Mouse (Mus musculus) B cell, adult 2 months (primary cell): ENCODE measurements around the gene Igfbp6.

Experiments used
- DNase-seq, 2 experiments: peaks; one replicate each; pipeline ENCODE4 v3.0.0; 2022

Igfbp6 gene

GRCm38 (mm10) chr15:102110271-102110670 is 33.9 kb upstream of the Igfbp6 start:
- no peak for DNase-seq

- no peak for DNase-seq
Observed at GRCm38 (mm10) chr15:102110701-102111494, 33.3 kb upstream of the Igfbp6 start.

DNA sequence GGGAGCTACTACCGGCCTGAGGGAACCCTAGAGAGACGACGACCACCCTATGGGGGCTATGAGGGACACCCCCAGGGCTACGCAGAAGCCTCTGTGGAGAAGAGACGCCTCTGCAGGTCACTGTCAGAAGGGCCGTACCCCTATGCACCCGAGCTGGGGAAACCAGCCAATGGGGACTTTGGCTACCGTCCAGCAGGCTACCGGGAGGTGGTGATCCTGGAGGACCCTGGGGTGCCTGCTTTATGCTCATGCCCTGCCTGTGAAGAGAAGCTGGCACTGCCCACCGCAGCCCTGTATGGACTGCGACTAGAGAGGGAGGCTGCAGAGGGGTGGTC is 32.7 kb upstream of the Igfbp6 start:
- DNase-seq, result no peak

GRCm38 (mm10) chr15:102112181-102112580 is 32.0 kb upstream of the Igfbp6 start:
- DNase-seq, result no peak

DNA sequence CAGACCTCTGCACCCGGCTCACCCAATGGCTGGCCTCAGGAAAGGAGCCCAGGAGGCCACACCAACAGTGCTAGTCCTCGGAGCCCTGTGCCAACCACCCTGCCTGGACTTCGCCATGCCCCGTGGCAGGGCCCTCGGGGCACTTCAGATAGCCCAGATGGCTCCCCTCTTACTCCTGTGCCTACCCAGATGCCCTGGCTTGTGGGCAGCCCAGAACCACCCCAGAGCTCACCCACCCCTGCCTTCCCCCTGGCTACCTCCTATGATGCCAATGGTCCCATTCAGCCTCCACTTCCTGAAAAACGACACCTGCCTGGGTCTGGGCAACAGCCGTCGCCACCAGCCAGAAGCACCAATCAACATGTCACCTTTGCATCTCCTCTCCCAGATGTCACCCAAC is 31.3 kb upstream of the Igfbp6 start:
- DNase-seq, result no peak

DNA sequence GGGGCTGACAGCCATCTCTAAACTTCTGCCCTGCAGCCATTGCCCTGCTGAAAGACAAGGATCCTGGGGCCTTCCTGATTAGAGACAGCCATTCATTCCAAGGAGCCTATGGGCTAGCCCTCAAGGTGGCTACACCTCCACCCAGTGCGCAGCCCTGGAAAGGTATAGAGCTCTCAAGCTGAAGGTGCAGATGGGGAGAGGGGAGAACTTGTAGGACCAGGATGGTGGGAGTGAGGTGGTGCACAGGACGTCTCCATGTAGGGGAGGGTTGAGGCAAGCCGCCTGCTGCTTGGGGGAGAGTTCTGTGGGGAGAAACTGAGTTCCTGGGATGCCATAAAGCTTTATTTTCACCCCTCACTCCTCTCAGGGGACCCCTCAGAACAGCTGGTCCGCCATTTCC is 30.5 kb upstream of the Igfbp6 start:
- DNase-seq, result no peak

DNA sequence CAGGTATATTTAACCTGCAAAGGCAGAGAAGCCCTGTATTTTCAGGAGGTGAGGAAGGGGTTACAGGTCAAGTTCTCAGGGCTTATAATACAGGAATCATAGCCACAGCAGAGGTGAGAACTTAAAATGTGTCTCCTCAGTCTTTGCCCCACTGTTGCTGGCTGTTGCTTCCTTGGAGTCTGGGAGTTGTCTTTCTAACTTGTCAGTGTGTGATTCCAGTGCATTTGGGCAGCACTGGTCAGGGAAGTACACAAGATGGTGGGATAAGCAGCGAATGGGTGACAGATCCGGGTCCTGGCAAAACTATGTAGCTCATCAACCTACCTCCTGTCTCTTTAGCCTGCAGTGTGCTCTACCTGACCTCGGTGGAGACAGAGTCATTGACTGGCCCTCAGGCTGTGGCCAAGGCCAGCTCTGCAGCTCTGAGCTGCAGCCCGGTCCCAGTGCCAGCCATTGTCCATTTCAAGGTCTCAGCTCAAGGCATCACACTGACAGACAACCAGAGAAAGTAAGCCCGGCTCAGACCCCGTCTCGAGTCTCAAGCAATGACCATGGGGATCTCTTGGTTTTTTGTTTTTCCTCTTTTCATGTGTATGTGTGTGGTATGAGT is 29.4 kb upstream of the Igfbp6 start:
- DNase-seq, result no peak

DNA sequence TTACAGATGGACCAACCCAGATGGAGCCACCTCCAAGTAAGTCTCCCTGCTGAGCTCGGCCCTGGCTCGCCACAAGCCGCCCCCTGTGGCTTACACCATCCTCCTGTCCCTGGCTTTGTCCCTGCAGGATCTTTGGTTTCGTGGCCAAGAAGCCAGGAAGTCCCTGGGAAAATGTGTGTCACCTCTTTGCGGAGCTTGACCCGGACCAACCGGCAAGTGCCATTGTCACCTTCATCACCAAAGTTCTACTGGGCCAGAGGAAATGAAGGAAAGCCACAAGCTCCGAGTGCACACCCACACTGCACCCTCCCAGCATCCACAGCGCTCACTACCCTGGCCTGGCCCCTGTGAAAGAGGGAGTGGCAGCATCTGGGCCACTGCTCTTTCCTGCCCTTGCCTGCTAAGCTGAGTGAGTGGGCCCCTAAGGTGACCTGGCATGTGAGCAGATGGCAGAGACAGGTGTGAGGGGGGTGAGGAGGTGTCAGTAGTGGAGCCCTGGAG is 28.4 kb upstream of the Igfbp6 start:
- DNase-seq, result no peak

- no peak for DNase-seq
Observed at GRCm38 (mm10) chr15:102116753-102117415, 27.3 kb upstream of the Igfbp6 start.

DNA sequence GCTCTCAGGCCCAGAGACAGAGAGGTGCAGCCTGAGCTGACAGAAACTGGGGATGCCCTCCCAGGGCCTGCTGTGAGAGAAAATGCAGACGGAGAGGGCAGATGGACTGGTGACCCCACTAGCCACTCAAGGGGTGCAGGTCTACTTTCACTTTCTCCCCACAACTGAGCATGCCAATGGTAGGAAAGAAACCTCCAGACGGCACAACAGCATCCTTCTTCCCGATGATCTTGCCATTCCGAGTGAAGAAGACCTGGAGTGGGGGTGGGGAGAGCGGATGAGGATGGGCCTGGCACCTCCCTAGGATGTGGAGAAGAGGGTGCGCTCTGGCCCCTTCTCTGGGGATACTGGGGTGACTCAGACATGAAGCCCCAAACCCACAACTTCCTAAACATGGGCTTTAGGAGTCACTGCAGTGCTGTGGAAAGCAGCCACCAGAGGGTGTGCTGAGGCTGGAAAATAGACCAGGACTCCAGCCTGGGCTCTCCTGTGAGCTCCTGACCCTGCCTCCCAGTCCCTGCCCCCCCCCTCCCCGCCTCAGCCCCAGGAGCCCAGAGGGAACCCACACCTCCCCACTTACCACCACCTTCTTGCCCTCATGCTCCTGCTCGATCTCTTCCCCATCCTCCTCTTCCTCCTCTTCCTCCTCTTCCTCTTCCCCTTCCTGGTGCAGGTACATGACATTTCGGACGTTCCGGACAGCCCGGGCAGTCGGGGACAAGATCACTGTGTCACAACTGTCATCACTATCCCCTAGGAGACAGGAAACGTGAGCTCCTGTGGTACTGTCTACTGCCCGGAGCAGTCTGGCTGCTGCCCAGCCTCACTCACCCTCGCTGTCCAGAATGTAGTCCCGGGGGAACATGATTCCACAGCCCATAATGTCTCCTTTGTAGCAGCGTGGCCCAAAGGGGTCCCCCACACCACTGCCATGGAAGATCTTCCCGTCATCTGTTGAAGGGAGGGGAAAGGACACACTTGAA is 26.4 kb upstream of the Igfbp6 start:
- DNase-seq, result no peak

DNA sequence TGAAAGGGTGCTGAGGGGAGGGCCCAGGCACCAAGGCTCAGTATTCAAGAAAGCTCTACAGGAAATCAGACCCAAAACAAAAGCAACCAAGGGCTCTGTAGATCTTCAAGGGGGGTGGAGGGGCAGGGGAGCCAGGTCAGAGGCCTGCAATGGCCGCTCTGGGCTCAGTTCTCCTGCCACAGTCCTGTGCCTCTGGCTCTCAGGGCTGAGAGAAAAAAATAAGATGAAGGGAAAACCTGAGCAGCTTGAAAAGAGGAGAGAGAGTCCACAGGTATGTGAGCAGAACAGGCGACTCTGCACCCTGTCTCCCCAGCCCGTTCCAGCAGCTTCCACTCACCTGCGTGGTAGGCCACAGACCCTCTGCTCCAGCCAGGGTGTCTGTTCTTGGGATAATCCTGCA is 25.6 kb upstream of the Igfbp6 start:
- no peak for DNase-seq

DNA sequence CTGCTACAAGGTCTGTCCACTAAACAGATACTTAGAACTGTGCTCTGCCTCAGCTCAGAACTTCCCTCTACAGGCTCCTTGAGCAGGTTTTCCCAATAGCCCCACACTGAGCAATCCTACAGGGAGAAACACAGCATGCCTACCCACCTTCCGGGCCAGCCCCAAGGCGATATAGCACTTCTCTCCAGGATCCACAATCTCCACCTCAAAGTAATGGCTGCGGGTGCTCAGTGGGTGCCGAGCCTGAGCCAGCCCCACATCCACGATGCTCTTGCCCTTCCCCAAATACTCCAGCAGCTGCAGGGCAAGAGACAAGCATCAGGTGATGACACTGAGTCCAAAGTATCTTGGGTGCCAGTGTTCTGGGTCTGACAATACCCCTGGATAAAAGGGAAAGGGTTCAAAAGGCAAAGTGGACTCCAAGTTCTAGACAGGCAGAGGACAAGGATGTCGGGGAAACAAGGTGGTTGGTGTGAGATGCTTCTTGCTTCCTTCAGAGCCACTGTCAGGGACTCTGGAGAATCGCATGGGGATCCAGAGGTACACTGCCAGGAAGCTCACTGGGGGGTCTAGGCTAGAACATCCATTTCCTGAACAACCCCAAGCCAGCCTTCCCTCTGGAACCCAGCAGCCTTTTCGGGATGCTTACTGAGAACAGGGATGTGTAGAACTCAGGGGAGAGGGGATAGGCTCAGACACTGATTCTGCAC is 24.9 kb upstream of the Igfbp6 start:
- DNase-seq, result no peak

- no peak for DNase-seq
Observed at GRCm38 (mm10) chr15:102119831-102120170, 24.4 kb upstream of the Igfbp6 start.

- no peak for DNase-seq
Observed at GRCm38 (mm10) chr15:102120530-102120929, 23.6 kb upstream of the Igfbp6 start.

DNA sequence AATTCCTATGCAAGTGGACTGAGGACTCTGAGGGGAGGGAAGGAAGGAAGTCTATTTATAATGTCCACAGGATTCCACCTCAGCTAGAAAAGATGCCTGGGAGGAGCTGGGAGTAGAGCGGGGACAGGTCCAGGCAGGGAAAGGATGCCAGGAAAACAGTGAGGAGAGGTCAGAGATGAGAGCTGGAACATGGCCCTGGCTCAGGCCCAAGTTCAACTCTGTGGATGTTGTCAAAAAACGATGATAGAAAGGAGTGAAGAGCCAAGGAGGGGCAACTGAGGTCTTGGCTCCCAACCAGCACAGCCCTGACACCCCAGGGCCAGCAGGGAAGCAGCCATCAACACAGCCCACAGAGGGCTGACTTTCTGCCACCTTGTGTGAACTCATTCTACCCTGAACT is 17.9 kb upstream of the Igfbp6 start:
- DNase-seq, result no peak

- no peak for DNase-seq
Observed at GRCm38 (mm10) chr15:102133314-102133713, 10.8 kb upstream of the Igfbp6 start.

DNA sequence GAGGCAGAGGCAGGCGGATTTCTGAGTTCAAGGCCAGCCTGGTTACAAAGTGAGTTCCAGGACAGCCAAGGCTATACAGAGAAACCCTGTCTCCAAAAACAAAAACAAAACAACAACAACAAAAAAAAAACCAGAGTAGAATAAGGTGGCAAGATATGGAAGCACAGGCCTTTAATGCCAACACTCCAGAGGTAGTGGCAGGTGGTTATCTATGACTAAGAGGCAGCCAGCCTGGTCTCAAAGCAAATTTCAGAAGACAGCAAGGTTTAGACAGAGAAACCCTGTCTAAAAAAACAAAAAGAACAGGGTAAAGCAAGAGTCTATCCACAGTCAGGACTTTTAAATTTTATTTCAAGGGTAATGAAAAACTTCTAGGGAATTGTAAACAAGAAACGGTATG is 9.5 kb upstream of the Igfbp6 start:
- DNase-seq, result no peak

DNA sequence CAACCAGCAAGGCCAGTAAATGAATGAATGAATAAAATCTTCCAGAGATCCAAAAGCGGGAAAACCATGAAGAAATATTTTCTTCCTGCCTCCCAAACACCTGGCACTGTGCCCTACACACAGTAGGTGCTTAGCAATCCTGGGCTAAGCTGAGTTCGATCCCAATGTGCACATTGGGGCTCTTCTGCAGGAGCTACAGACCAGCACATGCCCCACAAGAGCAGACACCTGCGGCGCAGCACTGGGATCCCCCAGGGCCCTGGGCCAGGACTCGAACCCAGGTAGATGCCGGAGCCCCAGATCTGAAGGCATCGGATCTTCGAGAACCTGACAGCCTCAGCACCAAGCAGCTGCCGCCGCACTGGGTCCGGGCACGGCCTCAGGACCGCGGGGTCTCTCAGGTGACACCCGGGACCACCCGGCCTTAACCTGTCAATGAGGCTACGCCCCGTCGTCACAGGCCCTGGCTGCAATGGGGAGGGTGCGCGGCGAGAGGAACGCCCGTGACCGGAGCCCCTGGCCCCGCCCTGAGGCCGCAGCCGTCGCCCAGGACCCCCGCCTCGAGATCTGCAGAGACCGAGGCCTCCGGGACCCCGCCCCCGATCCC is 8.5 kb upstream of the Igfbp6 start:
- DNase-seq, result no peak

- DNase-seq, result peak; percentile 96 to 97
Observed at GRCm38 (mm10) chr15:102136129-102136758, 7.9 kb upstream of the Igfbp6 start, which contains the start of gene Spryd3. Spryd3 (minus strand) TSS chr15:102136234.

- no peak for DNase-seq
Observed at GRCm38 (mm10) chr15:102141120-102141519, 3.0 kb upstream of the Igfbp6 start.
